Mouse (Mus musculus): ENCODE results near the gene Rtkn2. TPM values are rescaled to one million over a fixed set of nuclear protein-coding genes. Genes with fewer than 3 reads are reported as not detected.

The Rtkn2 gene
- polyA plus RNA-seq, 1 experiment from 2014 or later, result 5.8 TPM

DNA sequence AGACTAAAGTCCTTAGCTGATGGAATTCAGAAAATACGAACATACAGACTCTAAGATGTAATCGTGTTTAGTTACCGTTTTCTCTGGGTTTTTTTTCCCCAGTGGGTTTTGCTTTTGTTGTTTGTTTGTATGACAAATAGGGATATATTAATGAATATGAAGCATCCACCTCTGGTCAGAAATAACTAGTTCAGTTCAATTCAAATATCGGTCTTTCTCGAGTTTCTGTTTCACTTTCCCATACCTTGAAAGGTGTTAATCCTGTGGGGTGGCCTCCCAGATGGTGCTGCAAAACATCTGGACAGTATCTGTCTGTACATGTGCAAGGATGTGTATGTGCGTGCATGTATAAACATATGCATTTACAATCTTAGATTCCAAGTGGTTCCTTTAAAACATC, 61.0 kb downstream of the Rtkn2 start:
- Histone ChIP-seq H3K9me3 (ENCODE audit: control insufficient read depth, low read length) (no peaks in the 10 kb centered on the region), H3K27ac (replicated peaks; ENCODE audit: low read depth, low read length) (no peak overlapping the region), H3K4me2 (ENCODE audit: low read length) (no peak overlapping the region), H3K27me3 (ENCODE audit: control insufficient read depth, insufficient read depth, low read length) (no peaks in the 10 kb centered on the region), H3K4me3 (replicated peaks; ENCODE audit: low read depth, low read length) (no peak overlapping the region), H3K36me3 (ENCODE audit: control insufficient read depth, insufficient read depth, low read length) (no peaks in the 10 kb centered on the region), H3K9ac (replicated peaks; ENCODE audit: low read length) (no peak overlapping the region), H3K4me1 (ENCODE audit: control insufficient read depth, insufficient read depth, low read length) (peaks cover 16% of the 10 kb centered on the region; the same call in 1 of the 2 replicates)
- DNase-seq (no peak), ATAC-seq (ENCODE audit: low FRiP score, low TSS enrichment) (no peak)
- 91% methylated on average over 6 of the region's 6 CpGs for WGBS

GRCm38 (mm10) chr10:68043973-68044372, 64.6 kb downstream of the Rtkn2 start:
- peaks cover 12% of the 10 kb centered on the region; the same call in 1 of the 2 replicates for H3K4me1 ChIP-seq (ENCODE audit: control insufficient read depth, insufficient read depth, low read length)
- H3K9ac ChIP-seq (replicated peaks; ENCODE audit: low read length), result no peak overlapping the region
- no peak overlapping the region for H3K4me2 ChIP-seq (ENCODE audit: low read length)
- no peak overlapping the region for H3K27ac ChIP-seq (replicated peaks; ENCODE audit: low read depth, low read length)
- 33% methylated on average over 6 of the region's 6 CpGs for WGBS
- DNase-seq (no peak), ATAC-seq (ENCODE audit: low FRiP score, low TSS enrichment) (no peak)
- no peaks in the 10 kb centered on the region for H3K9me3 ChIP-seq (ENCODE audit: control insufficient read depth, low read length)
- H3K4me3 ChIP-seq (replicated peaks; ENCODE audit: low read depth, low read length), result no peak overlapping the region
- no peaks in the 10 kb centered on the region for H3K27me3 ChIP-seq (ENCODE audit: control insufficient read depth, insufficient read depth, low read length)
- H3K36me3 ChIP-seq (ENCODE audit: control insufficient read depth, insufficient read depth, low read length), result no peaks in the 10 kb centered on the region

GRCm38 (mm10) chr10:68044864-68045263, 65.5 kb downstream of the Rtkn2 start:
- 62% methylated on average over 8 of the region's 8 CpGs for WGBS
- Histone ChIP-seq H3K4me2 (ENCODE audit: low read length) (no peak overlapping the region), H3K4me3 (replicated peaks; ENCODE audit: low read depth, low read length) (no peak overlapping the region), H3K4me1 (ENCODE audit: control insufficient read depth, insufficient read depth, low read length) (peaks cover 5% of the 10 kb centered on the region; the same call in 1 of the 2 replicates), H3K9ac (replicated peaks; ENCODE audit: low read length) (no peak overlapping the region), H3K36me3 (ENCODE audit: control insufficient read depth, insufficient read depth, low read length) (no peaks in the 10 kb centered on the region), H3K9me3 (ENCODE audit: control insufficient read depth, low read length) (no peaks in the 10 kb centered on the region), H3K27me3 (ENCODE audit: control insufficient read depth, insufficient read depth, low read length) (no peaks in the 10 kb centered on the region), H3K27ac (replicated peaks; ENCODE audit: low read depth, low read length) (no peak overlapping the region)
- DNase-seq (no peak), ATAC-seq (ENCODE audit: low FRiP score, low TSS enrichment) (no peak)

GRCm38 (mm10) chr10:68048641-68049305, 69.4 kb downstream of the Rtkn2 start:
- ATAC-seq (ENCODE audit: low FRiP score, low TSS enrichment) (no peak), DNase-seq (no peak)
- H3K27ac ChIP-seq (replicated peaks; ENCODE audit: low read depth, low read length), result no peak overlapping the region
- 95% methylated on average over 8 of the region's 8 CpGs for WGBS
- no peak overlapping the region for H3K4me2 ChIP-seq (ENCODE audit: low read length)
- H3K9ac ChIP-seq (replicated peaks; ENCODE audit: low read length), result no peak overlapping the region
- H3K4me1 ChIP-seq (ENCODE audit: control insufficient read depth, insufficient read depth, low read length), result no peaks in the 10 kb centered on the region
- no peaks in the 10 kb centered on the region for H3K9me3 ChIP-seq (ENCODE audit: control insufficient read depth, low read length)
- H3K4me3 ChIP-seq (replicated peaks; ENCODE audit: low read depth, low read length), result no peak overlapping the region
- H3K36me3 ChIP-seq (ENCODE audit: control insufficient read depth, insufficient read depth, low read length), result no peaks in the 10 kb centered on the region
- H3K27me3 ChIP-seq (ENCODE audit: control insufficient read depth, insufficient read depth, low read length), result no peaks in the 10 kb centered on the region

DNA sequence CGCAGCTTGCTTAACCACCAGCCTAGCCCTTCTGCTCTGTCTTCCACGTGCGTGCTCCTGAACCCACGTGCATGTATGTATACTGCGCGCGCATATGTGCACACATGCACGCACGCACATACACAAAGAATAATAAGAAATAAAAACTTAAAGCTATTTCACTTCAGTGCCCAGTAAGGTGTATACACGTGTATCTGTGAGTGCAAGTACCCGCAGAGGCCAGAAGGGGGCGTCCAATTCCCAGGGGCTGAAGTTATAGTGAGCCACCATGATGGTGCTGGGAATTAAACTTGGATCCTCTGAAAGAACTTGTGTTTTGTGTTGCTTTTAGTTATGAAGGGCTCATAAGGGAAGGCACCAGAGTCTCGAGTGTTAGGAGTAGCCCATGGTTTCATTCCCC, 71.5 kb downstream of the Rtkn2 start:
- Histone ChIP-seq H3K4me1 (ENCODE audit: control insufficient read depth, insufficient read depth, low read length) (no peaks in the 10 kb centered on the region), H3K36me3 (ENCODE audit: control insufficient read depth, insufficient read depth, low read length) (no peaks in the 10 kb centered on the region), H3K4me3 (replicated peaks; ENCODE audit: low read depth, low read length) (no peak overlapping the region), H3K27me3 (ENCODE audit: control insufficient read depth, insufficient read depth, low read length) (no peaks in the 10 kb centered on the region), H3K9me3 (ENCODE audit: control insufficient read depth, low read length) (no peaks in the 10 kb centered on the region), H3K9ac (replicated peaks; ENCODE audit: low read length) (no peak overlapping the region), H3K4me2 (ENCODE audit: low read length) (no peak overlapping the region), H3K27ac (replicated peaks; ENCODE audit: low read depth, low read length) (no peak overlapping the region)
- no peak for ATAC-seq (ENCODE audit: low FRiP score, low TSS enrichment)
- no peak for DNase-seq
- WGBS, result 93% methylated on average over 13 of the region's 13 CpGs

DNA sequence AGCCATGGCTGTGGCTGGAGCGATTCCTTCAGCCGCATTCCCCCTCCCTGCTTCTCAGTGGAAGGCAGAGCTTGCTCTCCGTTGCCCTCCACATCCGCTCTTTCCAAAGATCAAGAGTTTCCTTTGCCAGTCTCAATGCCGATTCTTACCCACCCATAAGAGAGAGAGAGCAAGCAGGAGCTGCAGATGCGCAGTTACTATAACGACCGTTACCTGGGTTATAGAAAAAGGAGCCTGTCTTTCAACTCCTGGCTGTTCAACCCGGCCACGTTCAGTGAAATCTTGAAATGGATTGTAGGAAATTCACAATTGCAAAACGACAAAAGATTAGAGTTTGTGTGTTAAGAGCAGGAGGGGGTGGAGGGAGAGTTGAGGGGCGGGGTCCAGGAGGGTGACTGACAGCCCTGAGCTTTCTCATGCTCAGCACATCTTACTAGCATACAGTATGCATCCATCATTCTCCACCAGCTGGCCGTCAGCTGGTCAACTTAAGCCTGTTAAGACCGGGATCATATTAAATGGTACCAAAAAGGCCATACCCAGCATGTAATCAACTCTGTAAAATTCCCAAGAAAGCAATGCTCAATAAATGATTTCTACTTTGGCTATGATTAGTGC, 72.1 kb downstream of the Rtkn2 start:
- Histone ChIP-seq H3K9ac (replicated peaks; ENCODE audit: low read length) (no peak overlapping the region), H3K9me3 (ENCODE audit: control insufficient read depth, low read length) (no peaks in the 10 kb centered on the region), H3K36me3 (ENCODE audit: control insufficient read depth, insufficient read depth, low read length) (no peaks in the 10 kb centered on the region), H3K4me2 (ENCODE audit: low read length) (no peak overlapping the region), H3K4me1 (ENCODE audit: control insufficient read depth, insufficient read depth, low read length) (no peaks in the 10 kb centered on the region), H3K27me3 (ENCODE audit: control insufficient read depth, insufficient read depth, low read length) (no peaks in the 10 kb centered on the region), H3K27ac (replicated peaks; ENCODE audit: low read depth, low read length) (no peak overlapping the region), H3K4me3 (replicated peaks; ENCODE audit: low read depth, low read length) (no peak overlapping the region)
- no peak for ATAC-seq (ENCODE audit: low FRiP score, low TSS enrichment)
- 83% methylated on average over 14 of the region's 14 CpGs for WGBS
- no peak for DNase-seq

DNA sequence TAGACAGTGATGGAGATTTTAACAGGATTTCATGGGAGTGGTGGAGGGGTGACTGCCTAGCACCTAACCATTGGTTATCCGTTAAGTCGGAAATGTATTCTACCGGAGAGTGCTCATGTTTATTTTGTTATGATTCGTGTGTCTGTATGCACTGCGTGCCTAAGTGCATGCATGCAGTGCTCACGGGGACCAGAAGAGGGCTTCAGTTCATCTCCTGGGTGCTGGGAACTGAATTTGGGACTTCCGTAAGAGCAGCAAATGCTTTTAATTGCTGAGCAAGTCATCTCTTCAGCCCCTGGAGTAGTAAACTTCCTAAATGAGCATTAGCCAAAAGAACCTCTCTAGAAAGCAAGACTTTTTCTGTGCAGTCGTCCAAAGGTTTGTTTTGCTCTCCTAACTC, 72.9 kb downstream of the Rtkn2 start:
- ATAC-seq (ENCODE audit: low FRiP score, low TSS enrichment), result no peak
- Histone ChIP-seq H3K36me3 (ENCODE audit: control insufficient read depth, insufficient read depth, low read length) (no peaks in the 10 kb centered on the region), H3K9me3 (ENCODE audit: control insufficient read depth, low read length) (no peaks in the 10 kb centered on the region), H3K27me3 (ENCODE audit: control insufficient read depth, insufficient read depth, low read length) (no peaks in the 10 kb centered on the region), H3K4me2 (ENCODE audit: low read length) (no peak overlapping the region), H3K27ac (replicated peaks; ENCODE audit: low read depth, low read length) (no peak overlapping the region), H3K4me1 (ENCODE audit: control insufficient read depth, insufficient read depth, low read length) (no peaks in the 10 kb centered on the region), H3K9ac (replicated peaks; ENCODE audit: low read length) (no peak overlapping the region), H3K4me3 (replicated peaks; ENCODE audit: low read depth, low read length) (no peak overlapping the region)
- WGBS, result 91% methylated on average over 8 of the region's 8 CpGs
- no peak for DNase-seq

DNA sequence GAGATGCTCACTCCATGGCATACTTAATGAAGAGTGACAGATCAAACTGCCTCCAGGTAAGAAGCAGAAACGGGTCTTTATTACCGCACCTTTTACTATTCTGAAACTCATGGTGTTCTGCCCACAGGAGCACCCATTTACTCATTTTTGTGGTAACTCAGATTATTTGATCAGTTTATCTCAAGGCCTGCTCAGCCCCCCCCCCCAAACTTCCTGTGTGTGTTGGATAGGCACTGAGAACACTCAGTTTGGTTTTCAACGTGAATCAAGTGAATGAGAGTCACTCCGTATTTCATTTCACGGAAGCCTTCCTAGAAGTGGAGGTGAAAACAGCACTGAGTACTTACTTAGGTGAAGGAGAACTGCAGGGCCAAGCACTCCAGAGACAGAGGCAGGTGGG, 74.8 kb downstream of the Rtkn2 start:
- Histone ChIP-seq H3K36me3 (ENCODE audit: control insufficient read depth, insufficient read depth, low read length) (no peaks in the 10 kb centered on the region), H3K9me3 (ENCODE audit: control insufficient read depth, low read length) (0 out of 2 replicates have a peak, but pooled peaks cover 2% of the 10 kb centered on the region), H3K27ac (replicated peaks; ENCODE audit: low read depth, low read length) (no peak overlapping the region), H3K4me1 (ENCODE audit: control insufficient read depth, insufficient read depth, low read length) (no peaks in the 10 kb centered on the region), H3K4me3 (replicated peaks; ENCODE audit: low read depth, low read length) (no peak overlapping the region), H3K4me2 (ENCODE audit: low read length) (no peak overlapping the region), H3K27me3 (ENCODE audit: control insufficient read depth, insufficient read depth, low read length) (no peaks in the 10 kb centered on the region), H3K9ac (replicated peaks; ENCODE audit: low read length) (no peak overlapping the region)
- DNase-seq (no peak), ATAC-seq (ENCODE audit: low FRiP score, low TSS enrichment) (no peak)
- WGBS, result 84% methylated on average over 5 of the region's 5 CpGs

GRCm38 (mm10) chr10:68054706-68055105, 75.3 kb downstream of the Rtkn2 start:
- no peaks in the 10 kb centered on the region for H3K4me1 ChIP-seq (ENCODE audit: control insufficient read depth, insufficient read depth, low read length)
- ATAC-seq (ENCODE audit: low FRiP score, low TSS enrichment), result no peak
- 88% methylated on average over 6 of the region's 6 CpGs for WGBS
- H3K27ac ChIP-seq (replicated peaks; ENCODE audit: low read depth, low read length), result no peak overlapping the region
- no peak overlapping the region for H3K4me3 ChIP-seq (replicated peaks; ENCODE audit: low read depth, low read length)
- H3K9ac ChIP-seq (replicated peaks; ENCODE audit: low read length), result no peak overlapping the region
- no peak for DNase-seq
- H3K36me3 ChIP-seq (ENCODE audit: control insufficient read depth, insufficient read depth, low read length), result no peaks in the 10 kb centered on the region
- 0 out of 2 replicates have a peak, but pooled peaks cover 2% of the 10 kb centered on the region for H3K9me3 ChIP-seq (ENCODE audit: control insufficient read depth, low read length)
- H3K27me3 ChIP-seq (ENCODE audit: control insufficient read depth, insufficient read depth, low read length), result no peaks in the 10 kb centered on the region
- H3K4me2 ChIP-seq (ENCODE audit: low read length), result no peak overlapping the region

Data from midbrain, embryonic 14.5 days (tissue).